ENCODE assay signal across 25 mouse cellular contexts in the genomic region with DNA sequence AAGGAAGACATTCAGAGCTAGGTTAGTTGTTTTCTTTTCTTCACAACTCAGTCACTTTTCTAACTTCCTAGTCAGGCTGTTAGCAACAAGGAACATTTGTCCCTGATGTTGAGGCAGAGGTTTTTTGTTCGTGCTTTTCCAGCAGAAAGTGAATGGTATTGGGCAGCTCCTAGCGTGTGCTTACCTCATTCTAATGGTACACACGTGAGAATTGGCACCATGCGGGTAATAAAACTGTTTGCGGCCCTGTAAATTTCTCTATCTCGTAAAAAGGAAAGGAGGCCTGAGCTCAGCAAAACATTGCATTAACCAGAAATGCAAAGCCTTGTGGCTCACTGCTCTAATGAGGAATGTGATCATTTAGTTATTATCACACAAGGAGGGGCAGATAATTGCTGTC.
A peak's percentile ranks its signal among the peaks of the same experiment; 100 is the strongest.
DNase-seq lines count a peak whose midpoint lies in the region; ATAC-seq and TF ChIP-seq lines count a peak whose summit lies in the region.
"Had no signal": no experiment of that assay in that cellular context is flagged by ENCODE, and none has a peak within 500 bp of the region (broad histone marks: within the 10 kb centered on the region; RNA-seq: fewer than 3 reads in every experiment).

No protein-coding gene starts in this region.

- H3K9ac ChIP-seq in intestine, embryonic 16.5 days (ENCODE audit: low read depth, low read length): no peak overlapping the region
- no peak overlapping the region for H3K9ac ChIP-seq in intestine, embryonic 15.5 days
- H3K9ac ChIP-seq in neural tube, embryonic 13.5 days: no peak overlapping the region
- no peak overlapping the region for H3K9ac ChIP-seq in limb, embryonic 14.5 days (ENCODE audit: low read depth, low read length, severe bottlenecking)
- no peak overlapping the region for H3K9ac ChIP-seq in neural tube, embryonic 15.5 days (replicated peaks)
- H3K9ac ChIP-seq in liver, embryonic 11.5 days (ENCODE audit: low read depth, low read length): no peak overlapping the region
- H3K9ac ChIP-seq: embryonic facial prominence, embryonic 12.5 days; forebrain, embryonic 13.5 days had no signal

- DNase-seq in neural tube, embryonic 10.5 days (ENCODE audit: extremely low spot score, low spot score): no peak
- peak; percentile 28 for DNase-seq in limb, embryonic 14.5 days (ENCODE audit: low spot score)
- DNase-seq in lung, postnatal 4 days: no peak
- no peak for DNase-seq in liver, embryonic 11.5 days (ENCODE audit: low spot score)
- DNase-seq: adrenal gland, adult 8-10 months; adrenal gland, postnatal 14 days; adrenal gland, postnatal 36 days; B cell, adult 2 months; cerebellum, adult 11-12 months; cerebellum, adult 2 months; cerebellum, adult 9-10 months; cerebellum, postnatal 10 days; cerebellum, postnatal 25 days had no signal

- ATAC-seq in intestine, embryonic 16.5 days: 0 out of 2 replicates have a peak, but pooled peaks have one; percentile 18
- ATAC-seq in intestine, embryonic 15.5 days: no peak
- ATAC-seq in neural tube, embryonic 13.5 days (ENCODE audit: low read depth): peak; percentile 47; the same call in 1 of the 2 replicates
- peak; percentile 68; the same call in 1 of the 2 replicates for ATAC-seq in limb, embryonic 14.5 days (ENCODE audit: low FRiP score, low read depth)
- ATAC-seq in neural tube, embryonic 15.5 days (ENCODE audit: low FRiP score): peak; percentile 62; the same call in 1 of the 2 replicates
- no peak for ATAC-seq in liver, embryonic 11.5 days (replicated peaks; ENCODE audit: low FRiP score)
- ATAC-seq: activated CD4-positive, CD25-positive, alpha-beta regulatory T cell, adult 4 months; CD4-positive, CD25-positive, alpha-beta regulatory T cell, adult 4 months; forebrain, embryonic 13.5 days; Patski had no signal

- 56% methylated on average over 6 of the region's 6 CpGs for WGBS in intestine, embryonic 16.5 days
- 68% methylated on average over 6 of the region's 6 CpGs for WGBS in intestine, embryonic 15.5 days
- 58% methylated on average over 6 of the region's 6 CpGs for WGBS in neural tube, embryonic 13.5 days
- WGBS in limb, embryonic 14.5 days: 23% methylated on average over 6 of the region's 6 CpGs
- WGBS in neural tube, embryonic 15.5 days: 24% methylated on average over 6 of the region's 6 CpGs
- 83% methylated on average over 6 of the region's 6 CpGs for WGBS in liver, embryonic 11.5 days

- no peak for TF ChIP-seq POLR2A in limb, embryonic 14.5 days (IDR thresholded peaks at IDR 0.05; ENCODE audit: borderline replicate concordance, extremely low read depth, insufficient read depth, insufficient read length)

- H3K4me1 ChIP-seq in intestine, embryonic 16.5 days (ENCODE audit: control insufficient read depth, insufficient read depth, low read length): no peaks in the 10 kb centered on the region
- H3K4me1 ChIP-seq in intestine, embryonic 15.5 days (replicated peaks): no peaks in the 10 kb centered on the region
- no peaks in the 10 kb centered on the region for H3K4me1 ChIP-seq in neural tube, embryonic 13.5 days (replicated peaks)
- peaks cover 15% of the 10 kb centered on the region; the same call in 1 of the 2 replicates for H3K4me1 ChIP-seq in limb, embryonic 14.5 days (ENCODE audit: control insufficient read depth, insufficient read depth, low read length)
- peaks cover 8% of the 10 kb centered on the region for H3K4me1 ChIP-seq in neural tube, embryonic 15.5 days
- no peaks in the 10 kb centered on the region for H3K4me1 ChIP-seq in liver, embryonic 11.5 days (replicated peaks; ENCODE audit: control insufficient read depth, insufficient read depth, low read length)
- H3K4me1 ChIP-seq: embryonic facial prominence, embryonic 12.5 days; forebrain, embryonic 13.5 days had no signal

- no peak overlapping the region for H3K27ac ChIP-seq in intestine, embryonic 16.5 days (ENCODE audit: low read length)
- no peak overlapping the region for H3K27ac ChIP-seq in intestine, embryonic 15.5 days
- H3K27ac ChIP-seq in neural tube, embryonic 13.5 days (replicated peaks): no peak overlapping the region
- H3K27ac ChIP-seq in limb, embryonic 14.5 days (replicated peaks; ENCODE audit: low read depth, low read length): peak overlapping the region; percentile 55; the same call in 1 of the 2 replicates
- H3K27ac ChIP-seq in neural tube, embryonic 15.5 days (replicated peaks): no peak overlapping the region; the same call in 1 of the 2 replicates
- H3K27ac ChIP-seq in liver, embryonic 11.5 days (ENCODE audit: low read depth, low read length): no peak overlapping the region
- H3K27ac ChIP-seq: embryonic facial prominence, embryonic 10.5 days; embryonic facial prominence, embryonic 12.5 days; forebrain, embryonic 13.5 days had no signal

- no peaks in the 10 kb centered on the region for H3K9me3 ChIP-seq in intestine, embryonic 16.5 days (ENCODE audit: control insufficient read depth, low read length)
- no peaks in the 10 kb centered on the region for H3K9me3 ChIP-seq in intestine, embryonic 15.5 days
- H3K9me3 ChIP-seq in neural tube, embryonic 13.5 days: no peaks in the 10 kb centered on the region
- no peaks in the 10 kb centered on the region for H3K9me3 ChIP-seq in limb, embryonic 14.5 days (ENCODE audit: control insufficient read depth, low read length)
- no peaks in the 10 kb centered on the region for H3K9me3 ChIP-seq in neural tube, embryonic 15.5 days (replicated peaks)
- H3K9me3 ChIP-seq in liver, embryonic 11.5 days (ENCODE audit: control insufficient read depth, low read length): no peaks in the 10 kb centered on the region
- H3K9me3 ChIP-seq: embryonic facial prominence, embryonic 10.5 days; embryonic facial prominence, embryonic 12.5 days; forebrain, embryonic 13.5 days; G1E had no signal

- H3K4me3 ChIP-seq in intestine, embryonic 16.5 days (ENCODE audit: low read length): no peak overlapping the region
- no peak overlapping the region for H3K4me3 ChIP-seq in intestine, embryonic 15.5 days (replicated peaks)
- no peak overlapping the region for H3K4me3 ChIP-seq in neural tube, embryonic 13.5 days
- no peak overlapping the region for H3K4me3 ChIP-seq in limb, embryonic 14.5 days (replicated peaks; ENCODE audit: low read length)
- H3K4me3 ChIP-seq in neural tube, embryonic 15.5 days (replicated peaks): no peak overlapping the region
- H3K4me3 ChIP-seq in liver, embryonic 11.5 days (ENCODE audit: low read depth, low read length): no peak overlapping the region
- H3K4me3 ChIP-seq: embryonic facial prominence, embryonic 10.5 days; embryonic facial prominence, embryonic 12.5 days; forebrain, embryonic 13.5 days had no signal

- H3K27me3 ChIP-seq in intestine, embryonic 16.5 days (replicated peaks; ENCODE audit: control insufficient read depth, insufficient read depth, low read length): no peaks in the 10 kb centered on the region
- no peaks in the 10 kb centered on the region for H3K27me3 ChIP-seq in intestine, embryonic 15.5 days (replicated peaks)
- H3K27me3 ChIP-seq in neural tube, embryonic 13.5 days: no peaks in the 10 kb centered on the region
- no peaks in the 10 kb centered on the region for H3K27me3 ChIP-seq in limb, embryonic 14.5 days (ENCODE audit: control insufficient read depth, insufficient read depth, low read length)
- no peaks in the 10 kb centered on the region for H3K27me3 ChIP-seq in neural tube, embryonic 15.5 days (replicated peaks)
- H3K27me3 ChIP-seq in liver, embryonic 11.5 days (replicated peaks; ENCODE audit: control insufficient read depth, insufficient read depth, low read length): no peaks in the 10 kb centered on the region
- H3K27me3 ChIP-seq: CH12.LX; embryonic facial prominence, embryonic 12.5 days; forebrain, embryonic 13.5 days; Patski had no signal

- H3K4me2 ChIP-seq in intestine, embryonic 16.5 days (ENCODE audit: low read depth, low read length): no peak overlapping the region
- no peak overlapping the region for H3K4me2 ChIP-seq in intestine, embryonic 15.5 days (replicated peaks)
- H3K4me2 ChIP-seq in neural tube, embryonic 13.5 days: no peak overlapping the region
- H3K4me2 ChIP-seq in limb, embryonic 14.5 days (replicated peaks; ENCODE audit: low read depth, low read length, severe bottlenecking): peak overlapping the region; percentile 10; the same call in 1 of the 2 replicates
- H3K4me2 ChIP-seq in neural tube, embryonic 15.5 days: no peak overlapping the region
- no peak overlapping the region for H3K4me2 ChIP-seq in liver, embryonic 11.5 days
- H3K4me2 ChIP-seq: embryonic facial prominence, embryonic 12.5 days; forebrain, embryonic 13.5 days had no signal

- no peaks in the 10 kb centered on the region for H3K36me3 ChIP-seq in intestine, embryonic 16.5 days (ENCODE audit: control insufficient read depth, insufficient read depth, low read length)
- H3K36me3 ChIP-seq in intestine, embryonic 15.5 days: no peaks in the 10 kb centered on the region
- H3K36me3 ChIP-seq in neural tube, embryonic 13.5 days: peaks cover 7% of the 10 kb centered on the region
- no peaks in the 10 kb centered on the region; the same call in 1 of the 2 replicates for H3K36me3 ChIP-seq in limb, embryonic 14.5 days (ENCODE audit: control insufficient read depth, insufficient read depth, low read length)
- 0 out of 2 replicates have a peak, but pooled peaks cover 2% of the 10 kb centered on the region for H3K36me3 ChIP-seq in neural tube, embryonic 15.5 days
- 0 out of 2 replicates have a peak, but pooled peaks cover 2% of the 10 kb centered on the region for H3K36me3 ChIP-seq in liver, embryonic 11.5 days (ENCODE audit: control insufficient read depth, insufficient read depth, low read length)

Comparison
In these comparisons a context has a peak if more than half of its experiments do, and no peak if none do; other contexts are left out.
1. ATAC-seq: peak in intestine, embryonic 16.5 days (single experiment), neural tube, embryonic 13.5 days (single experiment), limb, embryonic 14.5 days (single experiment) and neural tube, embryonic 15.5 days (single experiment); none in intestine, embryonic 15.5 days (single experiment) and liver, embryonic 11.5 days (single experiment).